In the genomic region with DNA sequence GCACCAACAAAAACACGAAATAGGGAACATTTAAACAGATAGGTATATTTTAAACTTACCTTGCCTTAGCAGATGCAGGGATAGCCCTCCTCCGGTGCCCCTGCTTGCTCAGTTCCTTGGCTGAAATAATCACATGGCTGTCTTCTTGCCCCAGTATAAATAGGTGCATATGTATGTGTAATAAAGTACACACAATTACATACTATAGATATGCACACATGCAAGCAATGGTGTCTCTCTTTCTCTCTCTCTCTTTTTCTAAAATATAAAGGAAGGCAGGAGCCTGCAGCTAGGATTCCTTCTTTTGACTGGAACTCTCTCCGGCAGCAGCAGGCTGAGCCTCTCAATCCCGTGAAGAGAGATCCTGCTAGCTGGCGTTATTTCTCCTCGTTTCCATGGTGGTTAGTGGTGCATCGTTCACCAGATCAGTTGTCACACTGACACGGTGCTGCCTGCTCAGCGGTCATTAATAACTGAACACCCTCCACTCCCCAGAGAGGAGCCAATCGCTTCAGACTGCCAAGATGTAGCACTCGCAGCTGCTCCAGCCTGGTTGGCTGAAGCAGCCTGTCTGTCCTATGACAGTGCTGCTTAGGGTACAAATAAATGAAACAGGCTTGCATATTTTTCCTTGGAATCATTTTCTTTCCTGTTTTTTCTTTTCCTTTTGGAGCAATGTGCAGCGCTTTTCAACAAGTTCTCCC, we compare ENCODE assay signal across 8 mouse cellular contexts. TPM values are rescaled to one million over a fixed set of nuclear protein-coding genes. Genes with fewer than 3 reads are reported as not detected.
DNase-seq lines count a peak whose midpoint lies in the region; ATAC-seq and TF ChIP-seq lines count a peak whose summit lies in the region.

No protein-coding gene starts in this region.

- WGBS in forebrain, embryonic 13.5 days: 9% methylated on average over 12 of the region's 12 CpGs
- WGBS in liver, embryonic 14.5 days (ENCODE audit: insufficient replicate concordance): 25% methylated on average over 12 of the region's 12 CpGs
- 12% methylated on average over 12 of the region's 12 CpGs for WGBS in neural tube, embryonic 13.5 days

- H3K4me3 ChIP-seq in forebrain, embryonic 13.5 days: peak overlapping the region; percentile 55
- peak overlapping the region; percentile 6 to 31; a peak in 3 of 4 replicates for H3K4me3 ChIP-seq in liver, embryonic 14.5 days (ENCODE audit: insufficient read depth in 1 of 2, low read depth in 2 of 2, low read length in 2 of 2)
- peak overlapping the region; percentile 62 for H3K4me3 ChIP-seq in neural tube, embryonic 13.5 days

- H3K4me2 ChIP-seq in forebrain, embryonic 13.5 days: peak overlapping the region; percentile 68
- peak overlapping the region; percentile 26; the same call in 1 of the 2 replicates for H3K4me2 ChIP-seq in liver, embryonic 14.5 days (ENCODE audit: low read depth)
- H3K4me2 ChIP-seq in neural tube, embryonic 13.5 days: peak overlapping the region; percentile 70

- no peak for TF ChIP-seq EP300 in liver, embryonic 14.5 days (IDR thresholded peaks at IDR 0.05; ENCODE audit: low read depth)

- H3K27ac ChIP-seq in forebrain, embryonic 13.5 days: peak overlapping the region; percentile 85
- H3K27ac ChIP-seq in liver, embryonic 14.5 days: no peak overlapping the region
- peak overlapping the region; percentile 97 for H3K27ac ChIP-seq in neural tube, embryonic 13.5 days (replicated peaks)

- H3K9me3 ChIP-seq in forebrain, embryonic 13.5 days (replicated peaks): no peaks in the 10 kb centered on the region
- no peaks in the 10 kb centered on the region for H3K9me3 ChIP-seq in liver, embryonic 14.5 days (ENCODE audit: control insufficient read depth, low read length)
- H3K9me3 ChIP-seq in neural tube, embryonic 13.5 days: no peaks in the 10 kb centered on the region

- peak overlapping the region; percentile 74 for H3K9ac ChIP-seq in forebrain, embryonic 13.5 days
- H3K9ac ChIP-seq in liver, embryonic 14.5 days (replicated peaks): no peak overlapping the region
- H3K9ac ChIP-seq in neural tube, embryonic 13.5 days: peak overlapping the region; percentile 92

- peaks cover 19% of the 10 kb centered on the region for H3K4me1 ChIP-seq in forebrain, embryonic 13.5 days
- H3K4me1 ChIP-seq in liver, embryonic 14.5 days (replicated peaks; ENCODE audit: control insufficient read depth in 2 of 2, insufficient read depth in 2 of 2, low read length in 1 of 2): 0 out of 4 replicates have a peak, but pooled peaks cover 0 to 2% of the 10 kb centered on the region in 2 experiments
- H3K4me1 ChIP-seq in neural tube, embryonic 13.5 days (replicated peaks): peaks cover 34% of the 10 kb centered on the region

- DNase-seq in c-Kit-positive CD71-negative TER-119-negative erythroid progenitor cells, embryonic 14.5 days (ENCODE audit: low read depth): peak; percentile 10
- peak; percentile 52 to 63 for DNase-seq in heart, postnatal 10 days
- peak; percentile 82 for DNase-seq in layer of hippocampus, adult 11-12 months (ENCODE audit: low spot score)
- no peak for DNase-seq in liver, embryonic 14.5 days (ENCODE audit: low read depth in 3 of 3, low spot score in 3 of 3)
- no peak for DNase-seq in T-cell, adult 2 months (ENCODE audit: low spot score)

- H3K36me3 ChIP-seq in forebrain, embryonic 13.5 days (ENCODE audit: poor library complexity, severe bottlenecking): no peaks in the 10 kb centered on the region
- no peaks in the 10 kb centered on the region for H3K36me3 ChIP-seq in liver, embryonic 14.5 days (replicated peaks; ENCODE audit: control insufficient read depth, insufficient read depth, low read depth)
- H3K36me3 ChIP-seq in neural tube, embryonic 13.5 days: no peaks in the 10 kb centered on the region

- no peaks in the 10 kb centered on the region for H3K27me3 ChIP-seq in forebrain, embryonic 13.5 days
- H3K27me3 ChIP-seq in liver, embryonic 14.5 days (ENCODE audit: control insufficient read depth, insufficient read depth, low read length): no peaks in the 10 kb centered on the region
- no peaks in the 10 kb centered on the region for H3K27me3 ChIP-seq in neural tube, embryonic 13.5 days

- no peak for TF ChIP-seq CTCF in liver, embryonic 14.5 days (IDR thresholded peaks at IDR 0.05; ENCODE audit: low read depth)

- peak; percentile 56 for ATAC-seq in CD4-positive, CD25-positive, alpha-beta regulatory T cell, adult 4 months
- peak; percentile 94 for ATAC-seq in forebrain, embryonic 13.5 days
- ATAC-seq in liver, embryonic 14.5 days (ENCODE audit: insufficient read depth): peak; percentile 26; the same call in 1 of the 2 replicates
- peak; percentile 94 for ATAC-seq in neural tube, embryonic 13.5 days (ENCODE audit: low read depth)

- intact Hi-C loops in heart, postnatal 10 days (cut with DNase I): loop anchor here (2.0 kb wide), 3 partner anchors 367 to 649 kb away; no protein-coding TSS in a partner anchor

RNA-seq across cellular contexts. Expression of a gene that starts 0.6 kb away (rescaled TPM):
- polyA plus RNA-seq in CD4-positive, CD25-positive, alpha-beta regulatory T cell, adult 4 months (2017; shearing (Covaris generic)): 1 to 10 TPM; 4.1 to 4.6 TPM
- polyA plus RNA-seq in forebrain, embryonic 13.5 days (2015; fragmentation: Nextera tagmentation; extraction: Ambion mirVana): 52.4 and 53.8 TPM in 2 replicates
- total RNA-seq in heart, postnatal 10 days (2021): under 1 TPM; 0.14 to 0.15 TPM
- 0.48 and 0.63 TPM in 2 replicates for polyA plus RNA-seq in liver, embryonic 14.5 days (2012; rRNA removed)
- polyA plus RNA-seq in liver, embryonic 14.5 days (2014; fragmentation: Nextera tagmentation; extraction: Ambion mirVana): 1.7 TPM in 2 replicates
- 95.4 and 97.8 TPM in 2 replicates for polyA plus RNA-seq in neural tube, embryonic 13.5 days (2015; fragmentation: Nextera tagmentation; extraction: Ambion mirVana)

Comparison
In these comparisons a context has a peak if more than half of its experiments do, and no peak if none do; other contexts are left out.
1. ATAC-seq: peak in every context shown above with its lines; median percentile 94 in forebrain, embryonic 13.5 days; 94 in neural tube, embryonic 13.5 days; 56 in CD4-positive, CD25-positive, alpha-beta regulatory T cell, adult 4 months; 26 in liver, embryonic 14.5 days.
2. DNase-seq: peak in c-Kit-positive CD71-negative TER-119-negative erythroid progenitor cells, embryonic 14.5 days (single experiment), heart, postnatal 10 days (2 of 2) and layer of hippocampus, adult 11-12 months (single experiment); none in liver, embryonic 14.5 days (0 of 3) and T-cell, adult 2 months (single experiment).
3. Peak in every context shown above with its lines, with median percentiles within 50 percentile points of each other: H3K4me2 ChIP-seq and H3K4me3 ChIP-seq.